Mouse (Mus musculus): Measurements from ENCODE around the gene Zfp715. TPM values are rescaled to one million over a fixed set of nuclear protein-coding genes. Genes with fewer than 3 reads are reported as not detected.

Gene Zfp715
- polyA plus RNA-seq, 1 experiment from 2014 or later, result 4.2 TPM

DNA sequence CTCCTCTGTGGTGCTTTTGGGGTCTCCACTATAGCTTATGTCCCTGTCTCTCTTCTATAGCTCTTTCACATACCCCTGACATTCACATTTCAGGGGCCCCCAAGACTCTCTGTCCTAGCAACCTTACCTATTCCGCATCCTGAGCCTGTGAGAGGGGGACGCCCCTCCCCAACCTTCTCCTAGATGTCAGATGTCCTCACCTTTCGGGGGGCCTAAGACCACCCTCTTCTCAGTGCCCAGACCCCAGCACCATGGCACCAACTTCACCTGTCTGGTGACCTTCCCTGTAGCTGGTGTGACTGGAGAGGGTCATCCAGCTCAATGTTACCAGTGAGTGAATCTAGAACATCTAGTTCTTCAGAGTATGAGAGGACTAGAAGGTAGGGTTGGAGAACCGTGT, 31.4 kb upstream of the Zfp715 start:
- no peak overlapping the region for H3K9ac ChIP-seq
- no peaks in the 10 kb centered on the region for H3K36me3 ChIP-seq (replicated peaks)
- no peak overlapping the region for H3K4me2 ChIP-seq
- H3K9me3 ChIP-seq (replicated peaks), result no peaks in the 10 kb centered on the region
- WGBS (ENCODE audit: insufficient replicate concordance), result 52% methylated on average over 4 of the region's 4 CpGs
- no peak overlapping the region for H3K4me3 ChIP-seq (replicated peaks)
- H3K4me1 ChIP-seq (replicated peaks), result no peaks in the 10 kb centered on the region
- H3K27ac ChIP-seq (replicated peaks), result no peak overlapping the region
- ATAC-seq (ENCODE audit: insufficient read depth), result no peak
- H3K27me3 ChIP-seq, result no peaks in the 10 kb centered on the region

DNA sequence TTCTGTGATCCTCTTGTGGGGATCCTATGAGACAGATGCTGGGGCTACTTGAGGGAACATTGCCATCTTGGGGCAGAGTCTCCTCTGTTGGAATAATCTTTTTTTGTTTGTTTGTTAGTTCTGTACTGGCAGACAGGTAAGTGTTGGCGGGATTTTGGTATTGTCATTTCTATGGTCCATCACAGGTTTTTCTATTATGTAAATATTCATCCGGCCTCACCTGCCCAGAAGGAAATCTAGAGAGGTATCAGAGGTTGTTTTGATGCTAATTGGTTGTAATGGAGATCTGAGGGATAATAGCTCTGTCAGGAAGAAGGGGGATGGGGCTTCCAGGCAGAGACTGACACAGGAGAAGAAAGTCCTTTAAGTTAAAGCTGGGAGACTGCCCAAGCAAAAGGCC, 30.9 kb upstream of the Zfp715 start:
- WGBS (ENCODE audit: insufficient replicate concordance), result 63% methylated on average over 2 of the region's 2 CpGs
- no peaks in the 10 kb centered on the region for H3K36me3 ChIP-seq (replicated peaks)
- no peak overlapping the region for H3K9ac ChIP-seq
- no peaks in the 10 kb centered on the region for H3K27me3 ChIP-seq
- H3K27ac ChIP-seq (replicated peaks), result no peak overlapping the region
- H3K4me1 ChIP-seq (replicated peaks), result no peaks in the 10 kb centered on the region
- H3K4me3 ChIP-seq (replicated peaks), result no peak overlapping the region
- ATAC-seq (ENCODE audit: insufficient read depth), result no peak
- no peak overlapping the region for H3K4me2 ChIP-seq
- no peaks in the 10 kb centered on the region for H3K9me3 ChIP-seq (replicated peaks)

DNA sequence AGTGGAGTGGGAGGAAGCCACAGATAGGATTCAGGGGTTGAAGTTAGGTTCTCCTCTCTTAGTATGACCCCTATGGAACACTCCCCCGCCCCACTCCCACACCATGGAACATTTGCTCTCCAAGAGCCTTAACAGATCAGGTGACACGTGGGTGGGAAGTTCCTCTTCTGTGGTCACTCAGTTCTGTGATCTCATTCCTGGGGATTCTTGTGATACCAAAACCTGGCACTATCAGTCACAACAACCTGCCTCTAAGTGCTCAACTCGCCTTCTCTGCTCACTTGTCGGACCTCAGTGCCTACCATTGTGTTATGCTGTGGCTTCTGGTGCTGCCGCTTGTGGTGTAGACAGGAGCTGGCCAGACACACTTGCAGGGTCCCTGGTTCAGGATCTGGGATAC, 30.1 kb upstream of the Zfp715 start:
- no peak for ATAC-seq (ENCODE audit: insufficient read depth)
- Histone ChIP-seq H3K4me3 (replicated peaks) (no peak overlapping the region), H3K4me1 (replicated peaks) (no peaks in the 10 kb centered on the region), H3K36me3 (replicated peaks) (no peaks in the 10 kb centered on the region), H3K27me3 (no peaks in the 10 kb centered on the region), H3K27ac (replicated peaks) (no peak overlapping the region), H3K4me2 (no peak overlapping the region), H3K9me3 (replicated peaks) (no peaks in the 10 kb centered on the region), H3K9ac (no peak overlapping the region)
- 23% methylated on average over 5 of the region's 5 CpGs for WGBS (ENCODE audit: insufficient replicate concordance)

GRCm38 (mm10) chr7:43340771-43341170, 27.7 kb upstream of the Zfp715 start:
- Histone ChIP-seq H3K27ac (replicated peaks) (no peak overlapping the region), H3K4me3 (replicated peaks) (no peak overlapping the region), H3K27me3 (no peaks in the 10 kb centered on the region), H3K9ac (no peak overlapping the region), H3K4me2 (no peak overlapping the region), H3K4me1 (replicated peaks) (no peaks in the 10 kb centered on the region), H3K36me3 (replicated peaks) (no peaks in the 10 kb centered on the region), H3K9me3 (replicated peaks) (no peaks in the 10 kb centered on the region)
- 56% methylated on average over 4 of the region's 4 CpGs for WGBS (ENCODE audit: insufficient replicate concordance)
- no peak for ATAC-seq (ENCODE audit: insufficient read depth)

GRCm38 (mm10) chr7:43333899-43334298, 20.8 kb upstream of the Zfp715 start:
- H3K36me3 ChIP-seq (replicated peaks), result no peaks in the 10 kb centered on the region
- no peak for ATAC-seq (ENCODE audit: insufficient read depth)
- no peaks in the 10 kb centered on the region for H3K27me3 ChIP-seq
- no peaks in the 10 kb centered on the region for H3K9me3 ChIP-seq (replicated peaks)
- H3K4me3 ChIP-seq (replicated peaks), result no peak overlapping the region
- no peak overlapping the region for H3K4me2 ChIP-seq
- H3K4me1 ChIP-seq (replicated peaks), result no peaks in the 10 kb centered on the region
- no peak overlapping the region for H3K9ac ChIP-seq
- WGBS (ENCODE audit: insufficient replicate concordance), result 47% methylated on average over 2 of the region's 2 CpGs
- H3K27ac ChIP-seq (replicated peaks), result no peak overlapping the region

DNA sequence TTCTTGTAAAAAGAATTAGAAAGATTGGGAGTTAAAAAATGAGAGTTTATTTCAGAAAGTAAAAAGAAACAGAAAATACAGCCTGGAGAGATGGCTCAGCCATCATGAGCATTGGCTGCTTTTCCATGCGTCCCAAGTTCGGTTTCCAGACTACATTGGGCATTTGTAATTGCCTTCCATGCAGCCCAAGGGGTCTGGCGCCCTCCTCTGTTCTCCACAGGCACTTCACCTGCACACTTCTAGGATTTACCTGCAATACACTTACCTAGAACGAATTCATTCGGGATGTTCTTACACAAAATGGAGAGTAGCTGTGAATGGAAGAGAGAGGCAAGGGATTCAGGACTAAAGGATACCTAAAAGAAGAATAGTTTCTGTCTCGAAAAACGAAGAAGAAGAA, 20.1 kb upstream of the Zfp715 start:
- no peak overlapping the region for H3K4me3 ChIP-seq (replicated peaks)
- ATAC-seq (ENCODE audit: insufficient read depth), result no peak
- H3K9me3 ChIP-seq (replicated peaks), result no peaks in the 10 kb centered on the region
- no peak overlapping the region for H3K4me2 ChIP-seq
- no peak overlapping the region for H3K27ac ChIP-seq (replicated peaks)
- WGBS (ENCODE audit: insufficient replicate concordance), result 24% methylated on average over 5 of the region's 7 CpGs
- H3K4me1 ChIP-seq (replicated peaks), result no peaks in the 10 kb centered on the region
- H3K36me3 ChIP-seq (replicated peaks), result no peaks in the 10 kb centered on the region
- H3K9ac ChIP-seq, result no peak overlapping the region
- no peaks in the 10 kb centered on the region for H3K27me3 ChIP-seq

- Histone ChIP-seq H3K9me3 (replicated peaks) (no peaks in the 10 kb centered on the region), H3K4me2 (no peak overlapping the region), H3K36me3 (replicated peaks) (no peaks in the 10 kb centered on the region), H3K4me3 (replicated peaks) (no peak overlapping the region), H3K9ac (no peak overlapping the region), H3K4me1 (replicated peaks) (no peaks in the 10 kb centered on the region), H3K27ac (replicated peaks) (no peak overlapping the region), H3K27me3 (no peaks in the 10 kb centered on the region)
- WGBS (ENCODE audit: insufficient replicate concordance), result 48% methylated on average over 4 of the region's 4 CpGs
- no peak for ATAC-seq (ENCODE audit: insufficient read depth)
Measured at GRCm38 (mm10) chr7:43328101-43328500, 15.0 kb upstream of the Zfp715 start.

GRCm38 (mm10) chr7:43326223-43326780, 13.2 kb upstream of the Zfp715 start:
- 49% methylated on average over 10 of the region's 10 CpGs for WGBS (ENCODE audit: insufficient replicate concordance)
- Histone ChIP-seq H3K36me3 (replicated peaks) (no peaks in the 10 kb centered on the region), H3K4me1 (replicated peaks) (no peaks in the 10 kb centered on the region), H3K4me2 (no peak overlapping the region), H3K27me3 (no peaks in the 10 kb centered on the region), H3K9me3 (replicated peaks) (no peaks in the 10 kb centered on the region), H3K9ac (no peak overlapping the region), H3K4me3 (replicated peaks) (no peak overlapping the region), H3K27ac (replicated peaks) (no peak overlapping the region)
- ATAC-seq (ENCODE audit: insufficient read depth), result no peak

DNA sequence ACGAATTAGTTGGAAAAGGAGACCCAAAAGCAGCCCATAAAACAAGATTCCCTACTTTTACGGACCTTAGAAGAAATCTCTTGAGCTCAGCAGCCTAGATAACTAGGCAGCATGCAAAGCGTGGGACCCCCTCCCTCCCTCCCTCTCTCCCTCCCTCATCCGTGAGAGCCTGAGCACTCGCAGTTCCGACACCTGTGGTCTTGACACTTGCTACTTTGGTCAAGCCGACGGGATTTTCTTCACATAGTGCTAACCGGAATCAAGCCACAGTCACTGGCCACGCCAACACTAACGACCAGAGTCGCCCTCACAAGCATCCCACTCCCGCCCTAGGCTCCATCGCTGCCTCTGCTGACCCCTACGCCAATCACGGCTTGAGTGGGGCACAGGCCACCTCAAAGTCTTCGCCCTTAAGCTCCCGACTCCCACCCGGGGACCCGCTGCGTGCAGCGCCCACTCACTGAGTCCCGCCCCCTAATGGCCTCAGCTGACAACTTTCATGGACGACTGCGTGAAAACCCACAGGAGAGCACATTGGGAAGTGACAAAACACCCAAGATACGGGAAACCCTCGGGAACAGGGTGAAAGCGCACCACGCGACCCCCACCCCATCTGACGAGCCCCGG, 595 bp downstream of the Zfp715 start:
- H3K36me3 ChIP-seq (replicated peaks), result peaks cover 28% of the 10 kb centered on the region
- H3K9ac ChIP-seq, result peak overlapping the region; percentile 72
- H3K4me1 ChIP-seq (replicated peaks), result peaks cover 48% of the 10 kb centered on the region
- WGBS (ENCODE audit: insufficient replicate concordance), result under 1% methylated on average over 32 of the region's 32 CpGs
- H3K4me3 ChIP-seq (replicated peaks), result peak overlapping the region; percentile 84
- H3K27ac ChIP-seq (replicated peaks), result peak overlapping the region; percentile 80
- peak overlapping the region; percentile 88 for H3K4me2 ChIP-seq
- H3K9me3 ChIP-seq (replicated peaks), result no peaks in the 10 kb centered on the region
- H3K27me3 ChIP-seq, result no peaks in the 10 kb centered on the region
- ATAC-seq (ENCODE audit: insufficient read depth), result peak; percentile 51

GRCm38 (mm10) chr7:43311632-43312031, 1.5 kb downstream of the Zfp715 start:
- Histone ChIP-seq H3K27me3 (no peaks in the 10 kb centered on the region), H3K4me3 (replicated peaks) (peak overlapping the region; percentile 84), H3K9ac (no peak overlapping the region), H3K4me2 (peak overlapping the region; percentile 88), H3K4me1 (replicated peaks) (peaks cover 51% of the 10 kb centered on the region), H3K27ac (replicated peaks) (0 out of 2 replicates have a peak overlapping the region, but pooled peaks have one; percentile 80), H3K9me3 (replicated peaks) (no peaks in the 10 kb centered on the region), H3K36me3 (replicated peaks) (peaks cover 35% of the 10 kb centered on the region)
- no peak for ATAC-seq (ENCODE audit: insufficient read depth)
- WGBS (ENCODE audit: insufficient replicate concordance), result 36% methylated on average over 6 of the region's 6 CpGs

- H3K4me3 ChIP-seq (replicated peaks), result no peak overlapping the region
- no peak overlapping the region for H3K4me2 ChIP-seq
- 0 out of 2 replicates have a peak overlapping the region, but pooled peaks have one; percentile 41 for H3K27ac ChIP-seq (replicated peaks)
- peaks cover 55% of the 10 kb centered on the region for H3K4me1 ChIP-seq (replicated peaks)
- no peaks in the 10 kb centered on the region for H3K9me3 ChIP-seq (replicated peaks)
- H3K36me3 ChIP-seq (replicated peaks), result peaks cover 38% of the 10 kb centered on the region
- ATAC-seq (ENCODE audit: insufficient read depth), result no peak
- 61% methylated on average over 2 of the region's 2 CpGs for WGBS (ENCODE audit: insufficient replicate concordance)
- H3K9ac ChIP-seq, result no peak overlapping the region
- no peaks in the 10 kb centered on the region for H3K27me3 ChIP-seq
Measured at GRCm38 (mm10) chr7:43309069-43309468, 4.0 kb downstream of the Zfp715 start.

- H3K4me3 ChIP-seq (replicated peaks), result no peak overlapping the region
- peaks cover 37% of the 10 kb centered on the region for H3K36me3 ChIP-seq (replicated peaks)
- H3K9me3 ChIP-seq (replicated peaks), result no peaks in the 10 kb centered on the region
- WGBS (ENCODE audit: insufficient replicate concordance), result 29% methylated on average over 3 of the region's 3 CpGs
- peaks cover 26% of the 10 kb centered on the region for H3K4me1 ChIP-seq (replicated peaks)
- H3K27me3 ChIP-seq, result no peaks in the 10 kb centered on the region
- no peak overlapping the region for H3K4me2 ChIP-seq
- H3K27ac ChIP-seq (replicated peaks), result no peak overlapping the region
- H3K9ac ChIP-seq, result no peak overlapping the region
- ATAC-seq (ENCODE audit: insufficient read depth), result no peak
Measured at GRCm38 (mm10) chr7:43305235-43305634, 7.9 kb downstream of the Zfp715 start.

Data from liver, embryonic 15.5 days (tissue).